Mouse (Mus musculus) lung, adult 2 months (tissue): ENCODE measurements around the gene B4galt1. TPM values are rescaled to one million over a fixed set of nuclear protein-coding genes. Genes with fewer than 3 reads are reported as not detected.

Experiments used
- DNase-seq: peaks from one replicate; pipeline ENCODE4 v3.0.0; 2022
- H3K4me1 ChIP-seq: fragments of 200-500 bp; 2 replicates; pipeline ENCODE4 v1.6.1; 2011; ENCODE audit warnings: low read length; ENCODE audit not compliant: control insufficient read depth, insufficient read depth
- H3K4me3 ChIP-seq: fragments of 200-500 bp; replicated peaks from 2 replicates; pipeline ENCODE3; 2011; ENCODE audit warnings: low read depth, mild to moderate bottlenecking, control low read depth, low read length; ENCODE audit errors: extremely low read depth
- CTCF ChIP-seq: fragments of 200-500 bp; IDR thresholded peaks from 2 replicates; pipeline ENCODE4 v1.5.1; 2011; ENCODE audit warnings: mild to moderate bottlenecking, low read length, control low read depth; ENCODE audit not compliant: insufficient read depth
- POLR2A ChIP-seq: fragments of 200-500 bp; IDR thresholded peaks from 2 replicates; pipeline ENCODE4 v1.6.1; 2011; ENCODE audit warnings: low read depth, mild to moderate bottlenecking, control low read depth, low read length, borderline replicate concordance; ENCODE audit errors: extremely low read depth
- WGBS: fragments of 180-500 bp; shearing (Covaris S2); methylation state at CpG from one replicate; pipeline ENCODE4 v1.1.7; 2018; 5-methylcytosine and 5-hydroxymethylcytosine counted together
- polyA plus RNA-seq: library from polyadenylated mRNA; depleted of rRNA; stranded (reverse); fragments of >200 nt; gene quantifications from 2 replicates; pipeline ENCODE4 v1.2.3, GENCODE M21; 2012

B4galt1 gene
- polyA plus RNA-seq, 1 experiment: 44.6 TPM

DNA sequence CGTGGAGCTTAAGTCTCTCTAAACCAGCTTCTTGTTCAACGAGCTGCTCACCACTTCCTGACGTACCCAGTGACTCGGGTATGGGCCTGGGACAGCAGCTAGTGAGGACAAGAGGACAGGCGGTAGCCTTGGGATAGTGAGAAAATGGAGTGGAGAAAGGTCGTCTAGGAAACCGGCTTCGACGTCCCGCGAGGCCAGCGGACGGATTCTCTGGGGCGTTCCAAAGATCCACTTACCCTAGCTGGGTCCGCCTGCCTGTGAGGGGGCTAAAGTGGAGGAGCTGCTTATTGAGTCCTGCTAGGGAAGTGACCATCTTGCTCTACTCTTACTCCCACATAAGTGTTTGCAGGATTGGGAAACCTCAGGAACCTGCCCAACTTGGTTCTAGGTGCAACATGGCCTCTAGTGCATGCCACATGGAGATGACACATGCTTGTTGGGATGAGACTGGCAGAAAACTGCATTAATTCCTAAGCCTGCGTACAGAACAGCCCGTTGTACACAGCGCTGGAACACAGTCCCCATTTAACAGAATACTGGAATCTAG lies 655 bp upstream of the B4galt1 start:
- TF ChIP-seq CTCF (no peak), POLR2A (no peak)
- no peak for DNase-seq
- WGBS: 11% methylated on average over 18 of the region's 18 CpGs
- Histone ChIP-seq H3K4me1 (peaks cover 11% of the 10 kb centered on the region; the same call in 1 of the 2 replicates), H3K4me3 (peak overlapping the region; percentile 72)

DNA sequence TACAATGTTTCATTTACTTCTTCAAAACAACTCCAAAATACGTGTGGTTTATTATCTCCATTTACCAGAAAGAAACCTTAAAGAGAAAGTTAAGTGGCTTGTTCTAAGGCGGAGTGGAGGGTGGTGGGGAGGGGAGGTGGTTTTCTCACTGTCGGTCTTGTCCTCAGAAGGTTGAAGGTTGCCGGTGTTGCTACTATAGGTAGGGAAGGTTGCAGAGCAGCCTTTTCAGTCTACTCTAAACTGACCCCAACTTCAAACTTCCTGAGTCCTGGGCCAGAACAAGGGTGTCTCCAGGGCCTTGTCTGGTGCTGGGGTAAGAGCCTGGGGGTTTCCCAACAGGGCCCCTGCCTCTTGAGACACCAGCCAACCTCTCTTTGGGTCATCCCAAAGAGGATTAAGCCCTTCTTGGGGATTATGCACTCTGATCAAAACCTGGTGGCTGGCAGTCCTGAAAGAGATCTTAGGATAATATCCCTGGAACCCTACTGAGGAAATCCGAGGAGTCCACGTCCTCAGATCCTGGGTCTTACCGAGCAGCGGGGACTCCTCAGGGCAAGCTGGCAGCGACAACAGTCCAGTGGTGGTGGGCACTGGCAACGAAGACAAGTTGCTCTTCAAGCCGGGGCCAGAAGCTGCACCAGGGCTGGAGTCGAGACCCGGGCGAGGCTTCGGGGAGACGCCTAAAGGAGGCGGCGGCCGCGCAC lies 792 bp downstream of the B4galt1 start:
- peak overlapping the region; percentile 95 for H3K4me3 ChIP-seq
- TF ChIP-seq CTCF (no peak), POLR2A (no peak)
- DNase-seq: peak; percentile 65
- WGBS: under 1% methylated on average over 20 of the region's 20 CpGs
- peaks cover 15% of the 10 kb centered on the region; the same call in 1 of the 2 replicates for H3K4me1 ChIP-seq

DNA sequence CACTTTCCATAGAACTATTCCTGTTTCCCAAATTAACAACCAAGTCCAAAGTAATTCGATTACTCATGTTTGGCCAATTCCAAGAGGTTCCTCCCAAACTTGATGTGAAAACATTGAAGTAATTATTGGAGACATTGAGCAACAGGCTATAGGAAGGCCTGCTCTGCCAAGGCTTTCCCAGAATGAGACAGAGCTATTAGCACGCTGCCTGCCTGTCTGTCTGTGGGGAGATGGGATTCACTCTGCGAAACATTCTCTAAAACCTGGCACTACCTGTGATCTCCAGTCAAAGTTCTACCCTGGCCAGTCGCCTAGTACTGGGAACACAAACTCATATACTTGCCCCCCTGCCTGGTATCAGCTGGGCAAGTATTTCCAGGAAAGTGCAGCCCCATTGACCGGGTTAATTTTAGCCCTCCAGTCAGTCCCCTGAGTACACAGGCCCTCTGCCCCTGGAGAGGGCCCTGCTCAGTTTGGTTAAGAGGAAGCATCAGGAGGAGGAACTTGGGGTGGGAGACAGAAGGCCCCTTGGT lies 1.5 kb downstream of the B4galt1 start:
- peak overlapping the region; percentile 95 for H3K4me3 ChIP-seq
- peak; percentile 52 for DNase-seq
- peaks cover 20% of the 10 kb centered on the region; the same call in 1 of the 2 replicates for H3K4me1 ChIP-seq
- WGBS: 3% methylated on average over 5 of the region's 5 CpGs
- TF ChIP-seq CTCF (no peak), POLR2A (no peak)

DNA sequence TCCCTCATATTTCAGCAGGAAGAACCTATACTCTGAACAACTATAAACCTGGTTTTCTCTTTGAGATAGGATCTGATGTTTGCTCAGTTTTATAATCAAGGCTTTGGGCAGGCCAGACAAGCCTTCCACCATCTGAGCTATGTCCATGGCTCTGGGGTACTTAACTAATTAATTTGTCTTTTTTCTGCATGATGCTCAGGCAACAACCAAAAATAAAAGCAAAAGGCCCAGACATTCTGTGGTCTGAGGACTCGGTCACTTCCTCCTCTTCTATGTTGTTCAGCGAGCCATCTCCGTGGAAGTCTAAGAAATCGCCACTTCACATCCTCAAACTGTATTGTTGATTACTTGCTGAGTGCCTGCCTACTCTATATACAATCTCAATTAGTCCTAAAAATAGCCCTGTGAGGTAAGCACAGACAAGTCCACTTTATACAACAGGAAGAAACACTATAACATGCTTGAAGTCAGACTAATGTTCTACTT lies 2.0 kb downstream of the B4galt1 start:
- peaks cover 22% of the 10 kb centered on the region; the same call in 1 of the 2 replicates for H3K4me1 ChIP-seq
- H3K4me3 ChIP-seq: peak overlapping the region; percentile 95
- TF ChIP-seq CTCF (no peak), POLR2A (no peak)
- WGBS: under 1% methylated on average over 4 of the region's 4 CpGs
- DNase-seq: no peak

DNA sequence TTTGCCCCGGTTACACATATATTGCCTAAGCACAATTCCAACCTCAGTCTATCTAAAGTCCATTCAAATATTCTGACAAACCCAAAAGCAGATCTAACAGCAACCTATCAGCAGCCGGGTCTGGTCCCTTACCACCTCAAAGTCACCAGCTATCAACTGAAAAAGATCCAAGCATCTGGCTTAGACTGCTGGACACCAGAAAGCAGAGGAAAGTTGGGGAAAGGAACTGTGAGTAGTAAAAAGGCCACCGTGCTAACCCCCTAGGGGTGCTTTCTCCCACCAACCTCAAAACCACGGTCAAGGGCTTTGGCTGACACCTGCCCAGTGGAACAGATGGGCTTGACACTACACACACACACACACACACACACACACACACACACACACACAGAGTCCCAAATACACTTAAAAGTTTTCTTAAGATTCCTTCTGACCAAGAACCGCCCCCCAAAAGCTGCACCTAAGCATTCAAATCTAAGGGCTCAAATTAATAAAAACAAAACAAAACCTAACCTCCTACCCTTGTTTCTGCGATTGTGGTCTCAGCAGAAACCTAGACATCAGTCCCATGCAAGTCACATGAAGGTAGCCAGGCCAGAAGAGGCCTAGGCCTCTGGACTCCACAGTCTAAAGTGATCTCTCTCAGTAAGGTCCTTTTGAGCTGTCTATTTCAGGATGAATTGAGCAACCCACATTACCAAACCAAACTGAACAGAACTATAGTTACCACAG lies 2.6 kb downstream of the B4galt1 start:
- no peak for TF ChIP-seq POLR2A
- no peak for TF ChIP-seq CTCF
- Histone ChIP-seq H3K4me1 (peaks cover 22% of the 10 kb centered on the region; the same call in 1 of the 2 replicates), H3K4me3 (peak overlapping the region; percentile 95)
- no peak for DNase-seq
- WGBS: 29% methylated on average over 6 of the region's 6 CpGs

DNA sequence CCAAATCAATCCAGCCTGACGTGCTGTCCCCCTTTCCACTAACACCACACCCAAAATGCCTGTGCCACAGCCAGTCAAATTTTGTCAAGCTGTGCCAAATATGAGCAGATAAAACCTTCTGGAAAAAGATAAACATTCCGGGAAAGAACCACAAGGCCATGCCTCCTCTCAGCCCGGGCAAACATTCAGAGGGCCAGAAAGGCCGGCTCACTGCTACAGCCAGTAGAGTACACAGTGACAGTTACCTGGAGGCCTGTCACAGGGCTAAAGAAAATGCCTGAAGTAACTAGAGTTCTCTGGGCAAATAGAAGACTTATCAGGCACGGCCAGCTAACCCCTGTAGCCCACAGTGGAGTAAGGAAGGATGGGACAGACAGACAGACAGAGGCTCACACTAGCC lies 3.2 kb downstream of the B4galt1 start:
- WGBS: 7% methylated on average over 5 of the region's 5 CpGs
- H3K4me3 ChIP-seq: peak overlapping the region; percentile 48
- DNase-seq: peak; percentile 42
- no peak for TF ChIP-seq POLR2A
- no peak for TF ChIP-seq CTCF
- H3K4me1 ChIP-seq: peaks cover 25% of the 10 kb centered on the region; the same call in 1 of the 2 replicates

DNA sequence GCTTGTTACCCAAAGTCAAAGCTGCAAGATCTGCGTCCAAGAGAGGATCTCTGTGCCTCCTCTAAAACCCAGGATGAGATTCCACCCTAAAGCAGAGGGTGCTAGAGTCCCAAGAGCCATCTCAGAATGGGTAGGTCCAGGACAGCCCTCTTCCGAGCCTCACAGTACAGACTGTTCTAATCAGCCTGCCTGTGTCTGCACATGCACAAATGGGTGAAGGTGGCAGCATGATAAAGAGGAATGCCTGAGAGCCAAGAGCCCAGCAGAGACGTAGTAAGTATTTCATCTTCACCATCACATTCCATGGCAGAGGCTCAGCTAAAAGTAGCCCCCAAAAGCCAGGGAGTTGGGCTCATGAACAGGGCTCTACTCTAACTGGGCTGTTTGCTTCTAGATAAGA lies 4.3 kb downstream of the B4galt1 start:
- 50% methylated on average over 3 of the region's 3 CpGs for WGBS
- TF ChIP-seq POLR2A (no peak), CTCF (no peak)
- no peak for DNase-seq
- H3K4me1 ChIP-seq: peaks cover 33% of the 10 kb centered on the region
- no peak overlapping the region for H3K4me3 ChIP-seq

DNA sequence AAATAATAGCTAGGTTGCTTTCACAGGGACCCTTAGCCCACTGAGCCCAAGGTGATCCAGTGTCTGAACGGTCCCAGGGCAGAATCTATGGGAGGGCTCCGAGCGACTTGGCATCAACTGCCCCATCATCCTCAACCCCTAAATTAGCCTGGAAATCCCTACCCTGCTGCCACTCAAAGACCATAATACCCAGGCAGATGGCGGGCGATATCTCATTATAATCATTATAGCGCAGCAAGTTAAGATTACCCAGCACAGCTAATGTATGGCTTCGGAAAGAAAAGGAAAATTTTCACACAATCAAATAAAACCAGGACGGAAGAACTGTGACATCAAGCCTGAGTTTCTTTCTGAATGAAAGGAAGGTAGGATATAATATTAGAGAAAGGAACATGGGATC lies 5.6 kb downstream of the B4galt1 start:
- no peak for DNase-seq
- H3K4me1 ChIP-seq: peaks cover 44% of the 10 kb centered on the region
- TF ChIP-seq POLR2A: no peak
- no peak for TF ChIP-seq CTCF
- 90% methylated on average over 8 of the region's 8 CpGs for WGBS
- no peak overlapping the region for H3K4me3 ChIP-seq

DNA sequence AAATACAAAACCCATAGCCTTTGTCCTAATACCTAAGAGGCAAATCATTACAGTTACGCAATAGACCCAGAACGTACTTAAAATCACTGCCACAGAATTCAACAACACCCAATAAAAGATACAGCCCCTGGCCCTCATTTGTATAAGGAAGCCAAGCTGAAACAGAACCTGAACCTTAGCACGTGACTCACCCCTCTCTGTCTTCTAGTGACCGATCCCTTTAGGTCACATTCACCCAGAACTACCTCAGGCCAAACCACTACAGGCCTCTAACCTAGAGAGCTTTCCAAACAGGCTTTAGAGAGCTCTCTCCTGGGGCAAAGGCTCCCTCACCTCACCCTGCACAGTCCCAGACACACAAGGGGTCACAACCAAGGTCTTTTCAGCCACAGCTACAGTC lies 6.6 kb downstream of the B4galt1 start:
- TF ChIP-seq POLR2A (no peak), CTCF (no peak)
- WGBS: 43% methylated on average over 4 of the region's 4 CpGs
- H3K4me3 ChIP-seq: no peak overlapping the region
- DNase-seq: peak; percentile 49
- H3K4me1 ChIP-seq: peaks cover 50% of the 10 kb centered on the region
